Mouse (Mus musculus): ENCODE measurements around the gene Maco1.

DNA sequence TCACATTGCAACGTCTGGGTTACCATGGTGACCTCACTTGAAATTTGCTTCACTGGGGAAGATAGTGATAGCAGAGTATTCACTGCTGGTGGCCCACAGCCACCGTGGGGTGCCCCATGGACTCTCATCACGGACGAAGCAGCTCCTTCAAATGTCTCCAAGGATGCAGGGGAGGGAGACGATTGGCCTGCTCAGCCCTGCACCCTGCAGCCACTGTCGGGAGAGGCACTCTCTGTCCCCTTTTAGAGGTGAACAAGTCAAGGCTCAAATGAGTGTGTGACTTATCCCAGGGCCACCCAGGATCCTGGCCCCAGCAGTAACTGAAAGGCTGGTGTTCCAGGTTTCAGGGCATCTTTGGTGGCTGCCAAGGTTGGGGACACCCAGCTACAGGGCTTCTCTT lies 61.4 kb downstream of the Maco1 start:
- TF ChIP-seq CTCF (IDR thresholded peaks at IDR 0.05; ENCODE audit: insufficient read depth, low read length) (no peak), POLR2A (IDR thresholded peaks at IDR 0.05; ENCODE audit: borderline replicate concordance, extremely low read depth, low read depth, low read length) (no peak)

All from lung, adult 2 months (tissue).